Mouse (Mus musculus): Measurements from ENCODE around the gene Coro7.
"Not testable (repeated sequence)": the region's sequence is repeated elsewhere in the genome, so short reads cannot be mapped to it uniquely, and the experiment has no call there.

Coro7 gene

GRCm38 (mm10) chr16:4682628-4683179 lies 3.1 kb upstream of the Coro7 start:
- DNase-seq (ENCODE audit: low read depth, low spot score): no peak

GRCm38 (mm10) chr16:4680922-4681455 lies 1.4 kb upstream of the Coro7 start:
- DNase-seq (ENCODE audit: low read depth, low spot score): not testable (repeated sequence)

- no peak for DNase-seq (ENCODE audit: low read depth, low spot score)
These were observed 1.5 kb downstream of the Coro7 start for GRCm38 (mm10) chr16:4678080-4678479.

- no peak for DNase-seq (ENCODE audit: low read depth, low spot score)
These were observed 2.7 kb downstream of the Coro7 start for GRCm38 (mm10) chr16:4676836-4677235.

GRCm38 (mm10) chr16:4674091-4674490 lies 5.5 kb downstream of the Coro7 start:
- DNase-seq (ENCODE audit: low read depth, low spot score): no peak

- no peak for DNase-seq (ENCODE audit: low read depth, low spot score)
These were observed 9.3 kb downstream of the Coro7 start for GRCm38 (mm10) chr16:4670317-4670716.

GRCm38 (mm10) chr16:4667190-4667808 lies 12.3 kb downstream of the Coro7 start:
- DNase-seq (ENCODE audit: low read depth, low spot score): peak; percentile 79

GRCm38 (mm10) chr16:4665726-4666125 lies 13.9 kb downstream of the Coro7 start:
- DNase-seq (ENCODE audit: low read depth, low spot score): no peak

- peak; percentile 57 for DNase-seq (ENCODE audit: low read depth, low spot score)
These were observed 15.8 kb downstream of the Coro7 start for GRCm38 (mm10) chr16:4663806-4664205.

GRCm38 (mm10) chr16:4661605-4662004 lies 18.0 kb downstream of the Coro7 start:
- no peak for DNase-seq (ENCODE audit: low read depth, low spot score)

GRCm38 (mm10) chr16:4659326-4659725 lies 20.3 kb downstream of the Coro7 start:
- peak; percentile 27 for DNase-seq (ENCODE audit: low read depth, low spot score)

- peak; percentile 33 for DNase-seq (ENCODE audit: low read depth, low spot score)
These were observed 20.8 kb downstream of the Coro7 start for GRCm38 (mm10) chr16:4658781-4659245.

- DNase-seq (ENCODE audit: low read depth, low spot score): no peak
These were observed 23.0 kb downstream of the Coro7 start for GRCm38 (mm10) chr16:4656571-4657081.

- no peak for DNase-seq (ENCODE audit: low read depth, low spot score)
These were observed 23.6 kb downstream of the Coro7 start for GRCm38 (mm10) chr16:4655764-4656570.

- no peak for DNase-seq (ENCODE audit: low read depth, low spot score)
These were observed 24.3 kb downstream of the Coro7 start for GRCm38 (mm10) chr16:4655251-4655734.

GRCm38 (mm10) chr16:4654706-4655105 lies 24.9 kb downstream of the Coro7 start:
- DNase-seq (ENCODE audit: low read depth, low spot score): no peak

- DNase-seq (ENCODE audit: low read depth, low spot score): no peak
These were observed 26.7 kb downstream of the Coro7 start for GRCm38 (mm10) chr16:4652707-4653416.

GRCm38 (mm10) chr16:4651624-4652023 lies 28.0 kb downstream of the Coro7 start:
- DNase-seq (ENCODE audit: low read depth, low spot score): no peak

GRCm38 (mm10) chr16:4651081-4651480 lies 28.5 kb downstream of the Coro7 start:
- DNase-seq (ENCODE audit: low read depth, low spot score): no peak

GRCm38 (mm10) chr16:4650161-4650560 lies 29.4 kb downstream of the Coro7 start:
- no peak for DNase-seq (ENCODE audit: low read depth, low spot score)

GRCm38 (mm10) chr16:4649692-4650091 lies 29.9 kb downstream of the Coro7 start:
- no peak for DNase-seq (ENCODE audit: low read depth, low spot score)

Measured in R1 (cell line).